Mouse (Mus musculus) MEL (cell line): ENCODE measurements around the gene Stat4.

ENCODE experiments used
- BHLHE40 ChIP-seq: IDR thresholded peaks from 2 replicates; pipeline ENCODE4 v1.6.1; 2012; ENCODE audit warnings: low read depth, mild to moderate bottlenecking, inconsistent platforms, low read length, improper control_type of control experiment, borderline replicate concordance
- NELFE ChIP-seq: IDR thresholded peaks from 2 replicates; pipeline ENCODE4 v1.6.1; 2011; ENCODE audit warnings: low read depth, low read length, improper control_type of control experiment

DNA sequence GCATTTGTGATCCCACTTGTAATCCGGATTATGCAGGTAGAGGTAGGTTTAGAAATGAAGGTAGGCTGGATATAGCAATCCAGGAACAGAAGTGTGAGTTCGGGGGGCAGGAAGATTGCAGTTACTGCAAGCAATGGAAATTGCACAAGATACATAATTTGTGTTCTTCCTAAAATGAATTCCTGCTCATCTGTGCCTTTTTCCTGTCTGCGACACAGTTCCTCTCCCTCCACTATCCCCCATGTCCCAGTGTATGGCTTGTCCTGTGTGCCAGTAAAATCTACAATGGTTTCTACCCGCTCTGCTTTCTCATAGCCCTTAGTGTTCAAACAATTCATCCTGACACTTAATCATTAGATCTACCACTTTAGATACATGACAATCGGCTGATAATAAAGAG, 41.7 kb downstream of the Stat4 start:
- TF ChIP-seq NELFE, result no peak
- TF ChIP-seq BHLHE40, result no peak
